Mouse (Mus musculus): Measurements from ENCODE around the gene Acsl4. TPM values are rescaled to one million over a fixed set of nuclear protein-coding genes. Genes with fewer than 3 reads are reported as not detected.

Acsl4 gene
- 10 to 100 TPM; 65.5 to 69.0 TPM for total RNA-seq (2021)

DNA sequence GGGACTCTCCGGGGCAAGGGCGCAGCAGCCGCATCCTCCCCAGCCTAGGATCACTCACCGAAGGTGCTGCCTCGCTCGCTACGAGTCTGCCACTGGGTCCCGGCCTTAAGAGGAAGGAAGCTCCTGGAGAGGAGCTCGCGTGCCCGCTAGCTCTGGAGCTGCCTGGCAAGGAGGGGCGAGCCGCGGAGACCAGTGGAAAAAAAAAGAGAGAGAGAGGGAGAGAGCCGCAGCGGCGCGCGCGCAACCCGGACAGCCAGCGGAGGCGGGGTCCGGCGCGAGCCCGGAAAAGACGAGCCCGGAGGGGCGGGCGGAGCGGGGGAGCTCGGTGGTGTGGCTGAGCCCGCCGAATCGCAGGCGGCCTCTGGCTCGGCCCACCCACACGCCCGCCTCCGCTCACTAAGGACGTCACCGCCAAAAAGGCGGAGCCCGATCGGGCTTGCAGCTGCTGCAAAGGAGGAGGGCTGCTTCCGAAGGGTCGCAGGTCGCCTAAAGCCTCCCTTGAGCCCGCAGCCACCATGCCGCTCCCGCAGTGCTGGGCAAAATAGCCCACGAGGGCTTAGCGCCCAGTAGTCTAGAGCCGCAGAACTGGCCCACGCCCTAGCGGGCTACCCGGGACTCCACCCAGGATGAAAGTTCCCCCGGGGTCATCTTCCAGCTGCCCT, at the start of gene Acsl4:
Acsl4 (minus strand) TSS at position 289 of the 662 bp plus-strand sequence.
- DNase-seq (ENCODE audit: extremely low spot score in 1 of 2, low spot score in 1 of 2), result peak; percentile 58 to 71

- DNase-seq (ENCODE audit: extremely low spot score in 1 of 2, low spot score in 1 of 2), result no peak
These were observed 47.7 kb upstream of the Acsl4 start for GRCm38 (mm10) chrX:142437971-142438504.

GRCm38 (mm10) chrX:142432846-142433245, 42.5 kb upstream of the Acsl4 start:
- no peak for DNase-seq (ENCODE audit: extremely low spot score in 1 of 2, low spot score in 1 of 2)

GRCm38 (mm10) chrX:142427111-142427510, 36.8 kb upstream of the Acsl4 start:
- DNase-seq (ENCODE audit: extremely low spot score in 1 of 2, low spot score in 1 of 2), result no peak

DNA sequence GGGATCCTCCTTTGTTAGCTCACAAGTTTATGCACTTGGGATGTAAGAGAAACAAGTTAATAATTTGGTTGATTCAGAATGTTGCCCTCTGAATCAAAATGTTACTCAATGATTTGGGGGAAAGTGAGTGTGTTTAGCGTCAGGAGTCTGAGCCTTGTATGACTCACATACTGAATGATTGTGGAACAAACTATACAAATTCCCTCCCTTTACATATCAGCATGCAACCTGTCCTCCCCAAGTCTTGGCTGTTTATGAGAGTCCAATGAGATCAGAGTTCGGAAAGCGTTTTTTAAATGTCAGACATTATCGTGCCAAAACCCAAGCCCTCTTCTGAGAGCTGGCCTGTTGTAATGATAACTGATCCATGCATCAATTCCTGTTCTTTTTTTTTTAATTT, 36.3 kb upstream of the Acsl4 start:
- DNase-seq (ENCODE audit: extremely low spot score in 1 of 2, low spot score in 1 of 2), result no peak

GRCm38 (mm10) chrX:142413884-142414283, 23.5 kb upstream of the Acsl4 start:
- no peak for DNase-seq (ENCODE audit: extremely low spot score in 1 of 2, low spot score in 1 of 2)

DNA sequence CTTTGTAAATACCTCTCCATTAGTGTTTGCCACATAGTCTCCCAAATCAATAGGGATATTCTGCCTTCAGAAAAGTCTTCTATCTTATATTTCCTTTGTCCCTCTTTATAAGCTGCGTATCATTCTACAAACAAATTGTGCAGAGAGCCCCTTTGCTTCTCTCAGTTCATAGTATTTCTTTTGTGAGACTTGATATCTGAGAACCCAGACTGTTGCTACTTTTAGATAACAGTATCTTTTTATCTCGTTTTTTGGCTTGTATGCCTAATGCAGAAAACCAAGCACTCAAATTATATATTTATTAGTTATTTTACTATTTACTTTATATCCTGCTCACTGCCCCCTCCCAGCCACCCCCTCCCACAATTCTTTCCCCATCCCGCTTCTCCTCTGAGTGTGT, 19.7 kb upstream of the Acsl4 start:
- no peak for DNase-seq (ENCODE audit: extremely low spot score in 1 of 2, low spot score in 1 of 2)

DNA sequence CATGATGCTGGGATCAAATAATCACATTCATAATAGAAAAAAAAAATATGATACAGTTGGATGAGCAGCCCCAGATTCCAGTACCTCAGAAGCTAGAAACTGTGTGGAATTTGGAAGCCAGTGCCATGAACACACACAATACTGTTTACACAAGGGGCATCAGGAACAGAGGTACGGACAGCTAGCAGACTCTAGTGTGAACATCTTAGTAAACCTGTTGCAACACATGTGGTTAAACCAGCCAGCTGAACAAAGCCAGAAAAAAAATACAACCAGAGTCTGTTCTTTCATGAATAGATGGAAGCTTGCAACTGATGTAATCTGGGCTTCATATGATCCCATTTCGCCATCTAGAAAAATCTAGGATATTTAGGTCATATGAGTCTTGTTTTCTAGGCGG, 19.0 kb upstream of the Acsl4 start:
- DNase-seq (ENCODE audit: extremely low spot score in 1 of 2, low spot score in 1 of 2), result no peak

DNA sequence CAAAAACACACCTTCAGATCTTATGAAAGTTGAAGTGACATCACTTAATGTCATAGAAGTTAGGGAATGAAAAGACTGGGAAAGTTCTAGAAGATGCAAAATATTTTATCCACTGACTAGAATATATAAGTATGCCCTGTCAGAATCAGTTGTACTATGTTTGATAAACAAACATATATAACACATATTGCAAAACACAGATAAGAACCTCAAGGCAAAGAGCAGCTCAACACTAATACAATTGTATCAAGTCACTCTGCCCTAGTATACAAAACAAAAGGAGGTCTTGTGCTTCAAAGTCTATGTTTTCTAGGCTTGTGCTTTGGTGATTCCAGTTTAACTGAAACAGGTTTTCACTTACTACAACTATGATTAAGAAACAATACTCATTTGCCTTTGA, 12.8 kb upstream of the Acsl4 start:
- DNase-seq (ENCODE audit: extremely low spot score in 1 of 2, low spot score in 1 of 2), result no peak

- no peak for DNase-seq (ENCODE audit: extremely low spot score in 1 of 2, low spot score in 1 of 2)
These were observed 8.3 kb upstream of the Acsl4 start for GRCm38 (mm10) chrX:142398621-142399020.

DNA sequence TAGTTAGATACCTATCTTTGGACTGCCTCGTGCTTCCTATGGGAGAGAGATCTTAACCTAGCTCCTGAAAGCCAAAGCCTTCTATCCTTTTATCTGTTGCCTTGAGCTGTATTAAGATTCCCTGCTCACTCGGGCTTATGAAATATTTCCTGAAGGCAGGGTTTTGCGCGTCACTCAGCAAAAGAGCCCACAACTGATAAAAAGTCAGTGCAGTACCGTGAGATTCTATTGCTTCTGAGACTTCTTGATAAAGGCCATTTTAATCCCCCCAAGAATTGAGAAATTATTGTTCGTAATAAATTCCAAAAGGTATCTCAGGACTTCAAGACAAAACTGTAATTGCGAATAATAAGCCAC, 552 bp upstream of the Acsl4 start:
- no peak for DNase-seq (ENCODE audit: extremely low spot score in 1 of 2, low spot score in 1 of 2)

DNA sequence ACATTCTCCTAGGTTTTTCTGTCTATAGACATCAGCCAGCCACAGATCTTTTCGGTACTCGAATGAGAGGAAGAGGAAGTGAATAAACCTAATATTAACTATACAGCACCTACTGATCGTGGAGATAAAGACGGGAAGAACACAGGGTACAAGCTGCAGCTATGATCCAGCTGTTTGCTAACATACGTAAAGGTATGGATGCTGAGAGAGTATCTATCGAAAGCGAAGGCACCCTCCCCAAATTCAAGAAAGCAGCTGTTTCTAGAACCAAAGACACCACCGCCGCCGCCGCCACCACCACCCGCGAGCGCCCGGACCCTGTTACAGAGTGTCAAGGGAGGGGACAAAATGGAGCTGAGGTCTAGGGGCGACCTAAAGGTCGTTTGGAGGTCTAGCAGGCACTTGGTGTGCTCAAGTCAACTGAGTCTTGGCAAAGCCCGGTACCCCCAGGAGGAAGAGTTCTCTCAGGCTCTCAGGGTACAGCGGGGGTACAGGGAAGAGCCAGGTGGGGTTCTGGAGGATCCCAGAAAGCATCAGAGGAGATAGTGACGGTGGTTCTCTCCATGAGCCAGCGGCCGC, 665 bp downstream of the Acsl4 start:
- peak; percentile 10 to 14 for DNase-seq (ENCODE audit: extremely low spot score in 1 of 2, low spot score in 1 of 2)

- no peak for DNase-seq (ENCODE audit: extremely low spot score in 1 of 2, low spot score in 1 of 2)
These were observed 2.2 kb downstream of the Acsl4 start for GRCm38 (mm10) chrX:142388141-142388540.

DNA sequence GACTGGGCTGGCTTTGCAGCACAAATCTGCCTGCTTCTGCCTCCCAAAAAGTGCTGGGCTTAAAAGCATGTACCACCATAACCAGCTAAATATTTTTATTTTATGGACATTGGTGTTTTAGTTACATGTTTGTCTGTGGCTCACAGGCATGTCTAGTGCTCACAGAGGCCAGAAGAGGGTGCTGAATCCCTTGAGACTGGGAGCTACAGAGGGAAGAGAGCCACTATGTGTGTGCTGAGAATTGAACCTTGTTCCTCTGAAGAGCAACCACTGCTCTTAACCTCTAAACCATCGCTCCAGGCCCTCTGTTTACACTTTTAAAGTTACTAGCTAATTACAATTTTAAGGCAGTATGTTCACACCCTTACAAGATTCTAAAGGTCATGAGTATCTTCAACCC, 2.7 kb downstream of the Acsl4 start:
- no peak for DNase-seq (ENCODE audit: extremely low spot score in 1 of 2, low spot score in 1 of 2)

- no peak for DNase-seq (ENCODE audit: extremely low spot score in 1 of 2, low spot score in 1 of 2)
These were observed 5.4 kb downstream of the Acsl4 start for GRCm38 (mm10) chrX:142384918-142385317.

- no peak for DNase-seq (ENCODE audit: extremely low spot score in 1 of 2, low spot score in 1 of 2)
These were observed 10.4 kb downstream of the Acsl4 start for GRCm38 (mm10) chrX:142379894-142380293.

DNA sequence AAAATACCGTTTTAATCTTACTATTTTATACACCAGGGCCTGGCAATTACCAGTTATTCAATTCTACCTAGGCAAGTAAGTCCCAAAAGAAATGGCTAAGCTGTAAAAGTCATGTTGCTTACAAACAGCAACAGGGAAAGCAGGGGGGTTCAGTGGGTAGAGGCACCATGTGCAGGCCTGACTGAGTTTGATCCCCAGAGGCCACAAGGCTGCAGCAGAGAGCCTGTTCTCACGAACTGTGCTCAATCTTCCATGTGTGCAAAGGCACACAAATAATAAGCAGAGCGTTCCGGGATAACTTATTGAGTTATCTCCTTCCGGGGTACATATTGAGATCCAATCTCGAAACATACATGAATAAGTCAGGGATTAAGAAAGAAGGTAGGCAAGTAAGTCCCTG, 12.3 kb downstream of the Acsl4 start:
- DNase-seq (ENCODE audit: extremely low spot score in 1 of 2, low spot score in 1 of 2), result no peak

DNA sequence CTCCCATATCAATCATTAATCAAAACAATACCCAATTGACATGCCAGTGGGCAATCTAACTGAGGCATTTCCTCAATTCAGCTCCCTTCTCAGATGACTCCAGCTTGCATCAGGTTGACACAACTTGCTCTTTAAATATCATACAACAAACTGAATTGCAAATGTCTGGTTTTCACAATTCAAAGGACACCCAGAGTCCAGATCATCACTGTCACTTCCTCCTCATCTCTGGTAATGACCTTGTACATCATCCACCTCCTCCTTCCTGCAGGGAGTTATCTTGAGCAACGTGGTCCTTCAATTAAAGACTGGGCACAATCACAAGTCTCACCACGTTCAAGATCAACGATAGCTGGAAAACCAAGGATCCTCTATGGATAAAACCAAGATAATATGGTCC, 13.0 kb downstream of the Acsl4 start:
- no peak for DNase-seq (ENCODE audit: extremely low spot score in 1 of 2, low spot score in 1 of 2)

DNA sequence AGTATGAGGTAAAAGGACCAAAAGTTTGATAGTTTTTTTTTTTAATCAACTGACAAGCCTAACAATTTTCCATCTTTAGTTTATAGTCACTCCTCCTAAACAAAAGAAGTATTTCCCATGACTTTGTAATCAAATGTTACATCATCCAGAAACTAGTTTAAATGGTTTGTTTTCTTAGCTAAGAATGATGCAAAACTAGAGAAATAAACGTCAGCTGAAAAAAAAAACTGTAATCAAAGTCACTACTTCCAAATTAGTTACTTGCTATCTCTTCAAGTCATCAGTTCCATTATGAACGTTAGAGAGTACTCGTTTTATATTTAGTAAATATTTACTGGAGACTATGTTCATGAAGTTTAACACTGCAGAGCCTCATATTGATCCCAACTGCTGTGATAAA, 13.6 kb downstream of the Acsl4 start:
- DNase-seq (ENCODE audit: extremely low spot score in 1 of 2, low spot score in 1 of 2), result no peak

GRCm38 (mm10) chrX:142375519-142375918, 14.8 kb downstream of the Acsl4 start:
- no peak for DNase-seq (ENCODE audit: extremely low spot score in 1 of 2, low spot score in 1 of 2)

DNA sequence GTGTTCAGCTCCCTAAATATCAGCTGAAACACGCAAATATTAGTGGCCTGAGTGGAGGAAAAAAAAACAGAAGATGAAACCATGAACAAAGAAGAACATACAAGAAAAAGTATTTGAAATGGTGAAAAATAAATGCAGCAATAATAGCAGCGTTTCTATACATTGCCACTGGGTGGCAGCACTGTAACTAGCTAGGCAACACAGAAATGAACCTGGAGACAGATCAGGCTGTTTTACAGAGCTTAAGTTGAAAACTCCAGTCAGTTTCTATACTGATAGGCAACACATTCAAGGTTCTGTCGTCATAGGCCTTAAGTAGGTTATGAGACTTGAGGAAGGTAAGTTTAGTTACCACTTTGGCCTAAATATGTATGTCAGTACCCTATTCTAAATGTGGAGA, 17.9 kb downstream of the Acsl4 start:
- peak; percentile 13 to 48 for DNase-seq (ENCODE audit: extremely low spot score in 1 of 2, low spot score in 1 of 2)

- DNase-seq (ENCODE audit: extremely low spot score in 1 of 2, low spot score in 1 of 2), result no peak
These were observed 20.4 kb downstream of the Acsl4 start for GRCm38 (mm10) chrX:142369935-142370334.

All from layer of hippocampus, postnatal 25 days (tissue).